Mouse (Mus musculus): ENCODE measurements around the gene Rgma. TPM values are rescaled to one million over a fixed set of nuclear protein-coding genes. Genes with fewer than 3 reads are reported as not detected.

The Rgma gene
- polyA plus RNA-seq, 1 experiment from 2014 or later, result 10.0 TPM

DNA sequence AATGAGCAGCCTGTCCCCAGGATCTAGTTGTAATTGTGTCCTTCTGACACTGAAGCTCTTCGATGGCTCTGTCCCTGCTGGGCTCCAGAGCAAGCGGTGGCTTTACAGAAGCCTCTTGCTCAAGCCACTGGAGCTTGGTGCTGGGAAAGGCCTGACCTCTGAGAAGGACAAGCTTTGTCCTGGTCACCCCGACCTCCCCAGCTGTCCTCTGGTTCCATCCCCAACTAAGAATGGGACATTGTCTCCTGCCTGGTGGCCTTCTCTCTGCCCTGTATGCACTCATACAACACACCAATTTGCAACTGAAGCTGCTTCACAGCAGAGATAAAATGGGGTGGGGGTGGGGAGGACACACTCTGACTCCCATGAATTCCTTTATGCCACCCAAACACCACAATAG lies 48.9 kb downstream of the Rgma start:
- no peaks in the 10 kb centered on the region for H3K9me3 ChIP-seq (ENCODE audit: low read length)
- H3K27me3 ChIP-seq (ENCODE audit: insufficient read depth, low read length), result no peaks in the 10 kb centered on the region
- WGBS, result 65% methylated on average over 3 of the region's 3 CpGs
- peaks cover 19% of the 10 kb centered on the region for H3K4me1 ChIP-seq (ENCODE audit: insufficient read depth, low read length)
- H3K36me3 ChIP-seq (ENCODE audit: insufficient read depth, low read length), result peaks cover 25% of the 10 kb centered on the region
- no peak overlapping the region for H3K4me3 ChIP-seq (ENCODE audit: low read length)
- H3K4me2 ChIP-seq (replicated peaks; ENCODE audit: low read depth, low read length), result no peak overlapping the region
- ATAC-seq (ENCODE audit: low FRiP score, low TSS enrichment), result peak; percentile 7; the same call in 1 of the 2 replicates
- H3K9ac ChIP-seq (replicated peaks; ENCODE audit: low read length), result 0 out of 2 replicates have a peak overlapping the region, but pooled peaks have one; percentile 4
- H3K27ac ChIP-seq (ENCODE audit: low read length), result 0 out of 2 replicates have a peak overlapping the region, but pooled peaks have one; percentile 10

DNA sequence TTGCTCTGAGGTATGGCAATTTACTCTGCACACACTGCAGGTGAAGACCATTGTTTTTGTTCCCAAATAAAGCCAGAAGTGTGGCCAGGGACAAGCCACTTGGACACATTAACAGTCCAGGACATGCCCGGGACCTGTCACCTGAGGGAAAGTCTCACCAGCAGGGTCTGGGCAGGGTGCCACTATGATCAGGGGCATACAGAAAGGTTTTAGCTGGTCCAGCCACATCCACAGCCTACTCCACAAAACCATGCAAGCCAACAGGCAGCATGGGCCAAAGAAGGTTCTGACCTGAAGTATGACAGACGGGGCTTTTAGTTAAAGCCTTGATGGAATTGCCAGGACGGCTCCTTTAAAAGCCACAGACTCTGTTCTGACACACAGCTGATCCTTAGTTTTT lies 49.4 kb downstream of the Rgma start:
- H3K9me3 ChIP-seq (ENCODE audit: low read length), result no peaks in the 10 kb centered on the region
- peaks cover 29% of the 10 kb centered on the region for H3K36me3 ChIP-seq (ENCODE audit: insufficient read depth, low read length)
- H3K4me2 ChIP-seq (replicated peaks; ENCODE audit: low read depth, low read length), result no peak overlapping the region
- H3K9ac ChIP-seq (replicated peaks; ENCODE audit: low read length), result no peak overlapping the region
- H3K4me3 ChIP-seq (ENCODE audit: low read length), result no peak overlapping the region
- no peak overlapping the region for H3K27ac ChIP-seq (ENCODE audit: low read length)
- H3K4me1 ChIP-seq (ENCODE audit: insufficient read depth, low read length), result peaks cover 14% of the 10 kb centered on the region
- no peaks in the 10 kb centered on the region for H3K27me3 ChIP-seq (ENCODE audit: insufficient read depth, low read length)
- WGBS, result 54% methylated on average over 3 of the region's 3 CpGs
- ATAC-seq (ENCODE audit: low FRiP score, low TSS enrichment), result no peak

DNA sequence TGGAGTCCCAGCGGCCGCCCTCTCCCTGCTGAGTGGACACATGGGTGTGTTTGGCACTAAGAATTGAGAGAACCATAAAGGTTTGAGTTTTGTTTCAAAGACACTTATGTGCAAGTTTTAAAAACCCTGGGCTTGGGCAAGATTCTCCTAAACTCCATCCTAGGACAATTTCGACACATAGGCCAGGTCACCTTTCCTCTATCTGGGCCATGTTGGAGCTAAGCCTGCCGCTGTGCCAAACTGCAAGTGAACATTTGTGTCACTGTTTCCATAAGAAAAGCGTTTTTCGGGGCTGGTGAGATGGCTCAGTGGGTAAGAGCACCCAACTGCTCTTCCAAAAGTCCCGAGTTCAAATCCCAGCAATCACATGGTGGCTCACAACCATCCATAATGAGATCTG lies 50.1 kb downstream of the Rgma start:
- Histone ChIP-seq H3K4me3 (ENCODE audit: low read length) (no peak overlapping the region), H3K27ac (ENCODE audit: low read length) (no peak overlapping the region), H3K9me3 (ENCODE audit: low read length) (no peaks in the 10 kb centered on the region), H3K4me2 (replicated peaks; ENCODE audit: low read depth, low read length) (no peak overlapping the region), H3K36me3 (ENCODE audit: insufficient read depth, low read length) (peaks cover 34% of the 10 kb centered on the region), H3K4me1 (ENCODE audit: insufficient read depth, low read length) (peaks cover 13% of the 10 kb centered on the region), H3K9ac (replicated peaks; ENCODE audit: low read length) (no peak overlapping the region), H3K27me3 (ENCODE audit: insufficient read depth, low read length) (no peaks in the 10 kb centered on the region)
- ATAC-seq (ENCODE audit: low FRiP score, low TSS enrichment), result no peak
- 96% methylated on average over 7 of the region's 7 CpGs for WGBS

DNA sequence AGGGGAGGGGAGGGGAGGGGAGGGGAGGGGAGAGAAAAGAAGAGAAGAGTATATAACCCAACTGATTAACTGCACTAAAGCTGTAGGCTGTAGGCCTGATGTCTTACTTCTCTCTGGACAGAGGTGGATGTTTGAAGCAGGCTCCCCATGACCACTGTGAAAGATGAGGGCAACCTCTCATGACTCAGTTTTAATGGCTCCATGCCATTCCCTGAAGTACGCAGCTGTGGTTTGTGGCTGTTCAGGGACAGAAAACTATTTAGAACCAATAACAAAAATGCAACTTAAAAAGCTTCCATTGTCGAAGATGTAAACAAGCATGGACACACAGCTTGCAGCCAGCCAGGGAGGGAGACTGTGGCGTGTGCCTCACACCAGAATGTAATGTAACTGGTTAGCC lies 50.9 kb downstream of the Rgma start:
- Histone ChIP-seq H3K27me3 (ENCODE audit: insufficient read depth, low read length) (no peaks in the 10 kb centered on the region), H3K36me3 (ENCODE audit: insufficient read depth, low read length) (peaks cover 35% of the 10 kb centered on the region), H3K27ac (ENCODE audit: low read length) (no peak overlapping the region), H3K4me1 (ENCODE audit: insufficient read depth, low read length) (peaks cover 10% of the 10 kb centered on the region), H3K9me3 (ENCODE audit: low read length) (no peaks in the 10 kb centered on the region), H3K9ac (replicated peaks; ENCODE audit: low read length) (no peak overlapping the region), H3K4me2 (replicated peaks; ENCODE audit: low read depth, low read length) (no peak overlapping the region), H3K4me3 (ENCODE audit: low read length) (no peak overlapping the region)
- ATAC-seq (ENCODE audit: low FRiP score, low TSS enrichment), result no peak
- 84% methylated on average over 3 of the region's 3 CpGs for WGBS

DNA sequence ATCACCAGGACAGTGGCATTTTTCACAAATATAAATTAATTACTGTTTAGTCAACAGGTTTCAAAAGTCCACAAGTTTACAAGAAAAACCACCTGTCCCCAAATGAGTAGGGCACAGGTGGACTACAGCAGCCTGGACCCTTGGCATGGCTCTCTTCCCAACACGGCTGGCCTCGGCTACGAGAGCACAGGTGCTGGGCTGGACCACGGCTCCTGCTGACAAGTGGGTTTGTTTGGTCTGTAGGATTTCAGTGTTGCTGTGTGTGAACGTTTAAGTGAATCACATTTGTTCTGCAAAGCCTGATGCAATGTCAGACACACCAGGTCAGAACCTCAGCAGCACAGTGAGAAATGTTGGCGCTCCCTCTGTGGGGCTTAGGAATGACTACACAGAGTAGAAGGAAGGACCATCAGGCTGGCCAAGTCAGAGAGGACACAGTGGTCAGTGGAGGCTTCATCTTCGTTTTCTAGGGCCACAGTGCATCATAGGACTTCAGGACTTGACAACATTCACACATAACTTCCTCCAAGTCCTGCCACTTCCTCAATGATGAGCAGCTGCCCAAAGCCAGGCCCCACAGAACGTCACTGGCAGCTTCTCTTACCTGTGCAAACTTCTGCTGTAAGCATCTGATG lies 51.6 kb downstream of the Rgma start:
- 83% methylated on average over 8 of the region's 8 CpGs for WGBS
- no peak overlapping the region for H3K4me3 ChIP-seq (ENCODE audit: low read length)
- H3K36me3 ChIP-seq (ENCODE audit: insufficient read depth, low read length), result peaks cover 35% of the 10 kb centered on the region
- H3K9ac ChIP-seq (replicated peaks; ENCODE audit: low read length), result no peak overlapping the region
- ATAC-seq (ENCODE audit: low FRiP score, low TSS enrichment), result no peak
- no peak overlapping the region for H3K27ac ChIP-seq (ENCODE audit: low read length)
- no peaks in the 10 kb centered on the region for H3K9me3 ChIP-seq (ENCODE audit: low read length)
- no peak overlapping the region for H3K4me2 ChIP-seq (replicated peaks; ENCODE audit: low read depth, low read length)
- no peaks in the 10 kb centered on the region for H3K27me3 ChIP-seq (ENCODE audit: insufficient read depth, low read length)
- peaks cover 3% of the 10 kb centered on the region for H3K4me1 ChIP-seq (ENCODE audit: insufficient read depth, low read length)

DNA sequence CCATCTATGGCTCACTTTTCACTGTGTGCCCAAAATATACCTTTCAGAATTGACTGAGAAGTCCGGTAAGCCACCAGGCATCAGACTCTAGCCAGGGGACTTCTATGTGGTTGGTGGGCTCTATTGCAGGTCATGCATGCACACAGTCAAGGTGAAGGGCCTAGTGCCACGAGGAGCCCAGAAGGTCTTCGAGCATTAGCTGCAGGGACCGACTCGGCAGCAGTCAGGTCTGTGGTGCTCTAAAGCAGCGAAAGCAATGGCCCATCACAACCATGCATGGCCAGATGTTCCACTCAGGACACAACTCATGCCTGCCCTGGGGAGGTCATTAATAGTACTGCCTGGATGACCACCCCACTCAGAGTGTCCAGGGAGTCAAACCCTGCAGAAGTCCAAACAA lies 52.5 kb downstream of the Rgma start:
- H3K4me1 ChIP-seq (ENCODE audit: insufficient read depth, low read length), result no peaks in the 10 kb centered on the region
- no peak overlapping the region for H3K9ac ChIP-seq (replicated peaks; ENCODE audit: low read length)
- no peak overlapping the region for H3K4me2 ChIP-seq (replicated peaks; ENCODE audit: low read depth, low read length)
- H3K27me3 ChIP-seq (ENCODE audit: insufficient read depth, low read length), result no peaks in the 10 kb centered on the region
- peaks cover 38% of the 10 kb centered on the region for H3K36me3 ChIP-seq (ENCODE audit: insufficient read depth, low read length)
- no peak overlapping the region for H3K4me3 ChIP-seq (ENCODE audit: low read length)
- no peak overlapping the region for H3K27ac ChIP-seq (ENCODE audit: low read length)
- no peaks in the 10 kb centered on the region for H3K9me3 ChIP-seq (ENCODE audit: low read length)
- WGBS, result 93% methylated on average over 6 of the region's 6 CpGs
- no peak for ATAC-seq (ENCODE audit: low FRiP score, low TSS enrichment)

DNA sequence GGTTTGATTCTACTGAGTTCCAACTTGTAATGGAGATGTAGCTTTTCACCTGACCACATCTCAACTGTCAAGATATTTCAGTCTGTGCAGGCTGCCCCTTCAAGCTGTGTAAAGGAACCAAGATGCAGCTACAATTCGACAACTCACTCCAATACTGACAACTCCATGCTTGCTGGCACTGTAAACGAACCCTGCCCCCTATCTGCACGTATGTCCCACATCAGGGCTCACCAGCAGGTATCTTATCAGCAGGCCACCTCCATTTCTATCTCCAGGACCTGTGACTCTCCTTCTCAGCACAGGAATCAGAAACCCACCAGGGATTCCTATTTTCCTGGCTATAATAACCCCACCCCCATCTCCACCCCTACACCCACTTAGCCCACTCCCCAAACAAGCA lies 53.2 kb downstream of the Rgma start:
- WGBS, result 93% methylated on average over 3 of the region's 3 CpGs
- no peak overlapping the region for H3K4me2 ChIP-seq (replicated peaks; ENCODE audit: low read depth, low read length)
- H3K27me3 ChIP-seq (ENCODE audit: insufficient read depth, low read length), result no peaks in the 10 kb centered on the region
- no peak overlapping the region for H3K4me3 ChIP-seq (ENCODE audit: low read length)
- H3K9me3 ChIP-seq (ENCODE audit: low read length), result no peaks in the 10 kb centered on the region
- H3K9ac ChIP-seq (replicated peaks; ENCODE audit: low read length), result no peak overlapping the region
- H3K27ac ChIP-seq (ENCODE audit: low read length), result no peak overlapping the region
- ATAC-seq (ENCODE audit: low FRiP score, low TSS enrichment), result no peak
- peaks cover 43% of the 10 kb centered on the region for H3K36me3 ChIP-seq (ENCODE audit: insufficient read depth, low read length)
- no peaks in the 10 kb centered on the region for H3K4me1 ChIP-seq (ENCODE audit: insufficient read depth, low read length)

DNA sequence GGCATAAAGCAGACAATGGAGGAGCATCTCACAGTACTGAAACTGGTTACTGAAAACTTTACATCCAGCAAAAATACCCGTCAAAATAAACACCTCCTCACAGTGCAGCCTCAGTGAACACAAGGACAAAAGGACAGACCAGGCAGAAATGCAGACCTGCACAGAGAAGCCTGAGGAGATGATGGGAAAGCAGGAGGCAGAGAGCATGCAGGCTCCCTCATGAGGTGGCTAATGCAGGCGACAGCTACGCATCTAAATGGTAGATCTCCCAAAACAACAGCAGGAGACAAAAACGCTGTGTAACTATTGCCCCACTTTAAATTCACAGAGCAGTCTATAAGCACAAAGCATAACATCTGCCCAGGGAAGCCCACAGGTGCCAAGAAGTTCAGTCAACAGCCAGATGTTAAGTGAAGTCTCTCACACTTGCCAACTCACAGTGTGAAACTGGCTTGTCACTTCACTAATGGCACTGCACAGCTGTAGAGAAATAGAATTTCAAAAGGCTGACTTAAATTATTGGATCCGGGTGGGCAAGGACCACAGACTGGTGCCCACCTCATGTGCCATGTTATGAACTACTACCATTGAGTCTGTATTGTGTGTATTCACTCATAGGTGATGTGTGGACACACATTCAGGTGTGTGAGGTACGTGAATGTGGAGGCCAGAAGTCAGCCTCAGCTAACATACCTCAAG lies 58.5 kb downstream of the Rgma start:
- H3K27ac ChIP-seq (ENCODE audit: low read length), result no peak overlapping the region
- peaks cover 58% of the 10 kb centered on the region for H3K36me3 ChIP-seq (ENCODE audit: insufficient read depth, low read length)
- H3K4me3 ChIP-seq (ENCODE audit: low read length), result no peak overlapping the region
- H3K4me2 ChIP-seq (replicated peaks; ENCODE audit: low read depth, low read length), result no peak overlapping the region
- 65% methylated on average over 6 of the region's 6 CpGs for WGBS
- no peak for ATAC-seq (ENCODE audit: low FRiP score, low TSS enrichment)
- H3K9me3 ChIP-seq (ENCODE audit: low read length), result no peaks in the 10 kb centered on the region
- H3K27me3 ChIP-seq (ENCODE audit: insufficient read depth, low read length), result no peaks in the 10 kb centered on the region
- no peak overlapping the region for H3K9ac ChIP-seq (replicated peaks; ENCODE audit: low read length)
- H3K4me1 ChIP-seq (ENCODE audit: insufficient read depth, low read length), result no peaks in the 10 kb centered on the region

DNA sequence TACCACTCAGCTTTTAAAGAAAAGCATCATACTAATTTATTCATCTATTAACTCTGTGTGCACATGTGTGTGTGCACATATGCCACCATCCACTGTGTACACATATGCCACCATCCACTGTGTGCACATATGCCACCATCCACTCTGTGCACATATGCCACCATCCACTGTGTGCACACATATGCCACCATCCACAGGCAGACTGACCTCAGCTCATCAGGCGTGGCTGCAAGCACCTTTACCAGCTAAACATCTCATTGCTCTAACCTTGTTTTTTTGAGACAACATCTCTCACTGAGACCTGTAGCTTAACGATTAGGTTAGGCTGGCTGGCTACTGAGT lies 59.0 kb downstream of the Rgma start:
- ATAC-seq (ENCODE audit: low FRiP score, low TSS enrichment), result no peak
- H3K9ac ChIP-seq (replicated peaks; ENCODE audit: low read length), result no peak overlapping the region
- no peak overlapping the region for H3K4me3 ChIP-seq (ENCODE audit: low read length)
- no peak overlapping the region for H3K4me2 ChIP-seq (replicated peaks; ENCODE audit: low read depth, low read length)
- no peaks in the 10 kb centered on the region for H3K9me3 ChIP-seq (ENCODE audit: low read length)
- WGBS, result 83% methylated on average over 2 of the region's 2 CpGs
- no peaks in the 10 kb centered on the region for H3K4me1 ChIP-seq (ENCODE audit: insufficient read depth, low read length)
- H3K36me3 ChIP-seq (ENCODE audit: insufficient read depth, low read length), result peaks cover 58% of the 10 kb centered on the region
- no peaks in the 10 kb centered on the region for H3K27me3 ChIP-seq (ENCODE audit: insufficient read depth, low read length)
- H3K27ac ChIP-seq (ENCODE audit: low read length), result no peak overlapping the region

DNA sequence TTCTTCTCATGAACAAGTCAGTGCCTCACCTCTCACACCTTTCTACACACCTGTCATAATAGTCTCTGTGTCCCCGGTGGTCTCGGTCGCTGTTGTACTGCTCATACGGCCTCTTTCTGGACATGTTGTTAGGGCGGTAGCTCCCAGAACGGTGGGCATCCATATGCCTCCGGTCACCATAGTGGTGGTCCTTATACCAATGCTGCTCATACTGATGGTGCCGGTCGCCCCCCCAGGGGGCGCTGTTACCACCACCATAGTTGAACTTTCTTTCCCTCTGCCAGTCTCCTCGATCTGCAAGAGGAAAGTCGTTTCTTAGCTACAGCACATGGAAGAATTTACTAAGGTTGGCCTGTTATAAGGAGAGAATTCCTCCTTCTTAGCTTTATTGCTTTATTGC lies 60.4 kb downstream of the Rgma start:
- Histone ChIP-seq H3K4me3 (ENCODE audit: low read length) (no peak overlapping the region), H3K36me3 (ENCODE audit: insufficient read depth, low read length) (peaks cover 62% of the 10 kb centered on the region), H3K9ac (replicated peaks; ENCODE audit: low read length) (no peak overlapping the region), H3K4me1 (ENCODE audit: insufficient read depth, low read length) (no peaks in the 10 kb centered on the region), H3K9me3 (ENCODE audit: low read length) (no peaks in the 10 kb centered on the region), H3K27me3 (ENCODE audit: insufficient read depth, low read length) (no peaks in the 10 kb centered on the region), H3K4me2 (replicated peaks; ENCODE audit: low read depth, low read length) (no peak overlapping the region), H3K27ac (ENCODE audit: low read length) (no peak overlapping the region)
- ATAC-seq (ENCODE audit: low FRiP score, low TSS enrichment), result 0 out of 2 replicates have a peak, but pooled peaks have one; percentile 31
- WGBS, result 72% methylated on average over 12 of the region's 12 CpGs

Data from kidney, embryonic 16.5 days (tissue).